Mouse (Mus musculus) granulocyte monocyte progenitor cell, adult 5-6 weeks (primary cell): Measurements from ENCODE around the gene Sag. TPM values are rescaled to one million over a fixed set of nuclear protein-coding genes. Genes with fewer than 3 reads are reported as not detected.
"Not testable (repeated sequence)": the region's sequence is repeated elsewhere in the genome, so short reads cannot be mapped to it uniquely, and the experiment has no call there.

Experiments
- ATAC-seq: replicated peaks from 2 replicates; pipeline ENCODE4 v1.8.0; 2016; ENCODE audit warnings: mild to moderate bottlenecking, moderate TSS enrichment, inconsistent platforms; ENCODE audit not compliant: poor library complexity, severe bottlenecking
- total RNA-seq, 2 experiments: library from RNA; stranded (forward) in 1 of 2; stranded (reverse) in 1 of 2; fragments of 200-712, 200-1000 nt in 1 of 2; fragments of >200 nt in 1 of 2; fragmentation: Nextera tagmentation in 1 of 2; gene quantifications; 2 replicates each; pipeline ENCODE4 v1.2.3; 2014 to 2017

Gene Sag
- total RNA-seq, 2 experiments from 2014 or later = 0.57 to 1.6 TPM

DNA sequence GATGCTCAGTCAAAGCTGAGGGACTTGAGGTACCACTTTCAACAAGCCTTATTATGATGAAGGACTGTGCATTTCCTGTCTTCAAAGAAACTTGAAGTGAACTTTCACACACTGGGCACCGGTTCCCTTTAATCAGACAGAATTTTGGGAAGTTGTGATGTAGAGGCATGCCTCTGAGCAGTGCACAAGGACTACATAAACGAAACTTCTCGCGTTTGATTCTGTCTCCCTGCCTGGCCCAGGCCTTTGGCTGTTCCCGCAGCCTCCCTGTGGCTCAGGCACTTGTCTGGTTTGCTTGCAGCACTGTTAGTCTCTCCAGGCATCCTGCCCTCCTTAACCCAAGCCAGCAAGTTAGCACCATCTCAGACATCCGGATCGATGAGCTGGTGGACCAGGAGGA is 10.2 kb downstream of the Sag start:
- ATAC-seq = peak; percentile 87

DNA sequence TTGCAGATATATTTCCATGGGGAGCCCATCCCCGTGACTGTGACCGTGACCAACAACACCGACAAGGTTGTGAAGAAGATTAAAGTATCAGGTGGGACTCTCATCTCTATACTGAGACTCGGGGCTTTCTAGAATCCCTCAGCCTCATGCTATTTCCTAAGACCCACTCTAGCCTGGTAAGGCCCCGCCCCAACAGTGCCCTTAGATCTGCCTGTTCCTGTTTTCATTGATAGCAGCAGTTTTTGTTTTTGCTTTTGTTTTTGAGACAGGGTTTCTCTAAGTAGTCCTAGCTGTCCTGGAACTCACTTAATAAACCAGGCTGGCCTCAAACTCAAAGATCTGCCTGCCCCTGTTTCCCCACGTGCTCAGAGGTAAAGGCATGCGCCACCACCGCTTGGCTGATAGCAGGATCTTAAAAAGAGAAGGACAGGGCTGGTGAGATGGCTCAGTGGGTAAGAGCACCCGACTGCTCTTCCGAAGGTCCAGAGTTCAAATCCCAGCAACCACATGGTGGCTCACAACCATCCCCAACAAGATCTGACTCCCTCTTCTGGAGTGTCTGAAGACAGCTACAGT is 21.0 kb downstream of the Sag start:
- ATAC-seq = peak; percentile 46; the same call in 1 of the 2 replicates

DNA sequence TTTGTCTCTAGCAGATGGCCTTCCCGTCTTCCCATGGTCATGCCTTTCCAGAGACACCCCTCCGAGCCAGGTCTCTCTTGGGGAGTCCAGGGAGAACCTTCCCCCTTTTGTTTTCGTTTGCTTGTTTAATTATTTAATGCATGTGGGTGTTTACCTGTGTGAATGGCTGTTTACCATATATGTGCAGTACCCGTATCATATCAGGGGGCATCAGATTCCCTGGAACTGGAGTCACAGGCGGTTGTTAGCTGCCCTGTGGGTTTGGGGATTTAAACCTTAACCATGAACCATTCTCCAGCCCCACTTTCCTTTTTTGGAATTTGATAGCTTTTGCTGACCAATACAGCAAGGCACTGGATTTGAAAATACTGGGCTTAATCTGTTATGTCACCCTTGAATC is 21.8 kb downstream of the Sag start:
- no peak for ATAC-seq

DNA sequence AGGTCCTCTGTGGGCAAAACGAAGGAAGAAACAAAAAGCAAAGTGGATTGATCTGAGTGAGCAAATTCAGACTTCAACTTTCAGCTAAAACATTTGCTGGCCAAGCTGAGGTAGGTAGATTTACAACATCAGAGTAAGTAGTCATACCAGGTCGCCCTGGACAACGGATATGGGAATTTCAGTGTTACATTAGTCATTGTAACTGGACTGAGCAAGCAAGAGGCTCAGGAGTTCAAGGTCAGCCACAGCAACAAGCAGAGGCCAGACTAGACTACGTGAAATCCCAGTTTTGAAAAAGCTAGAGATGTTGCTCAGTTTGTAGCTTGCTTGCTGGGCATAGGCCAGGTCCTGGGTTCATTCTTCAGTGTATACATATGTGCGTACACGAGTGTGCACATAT is 22.5 kb downstream of the Sag start:
- no peak for ATAC-seq

GRCm38 (mm10) chr1:87826474-87826873 is 23.0 kb downstream of the Sag start:
- ATAC-seq = no peak

GRCm38 (mm10) chr1:87827476-87827875 is 24.0 kb downstream of the Sag start:
- ATAC-seq = not testable (repeated sequence)

DNA sequence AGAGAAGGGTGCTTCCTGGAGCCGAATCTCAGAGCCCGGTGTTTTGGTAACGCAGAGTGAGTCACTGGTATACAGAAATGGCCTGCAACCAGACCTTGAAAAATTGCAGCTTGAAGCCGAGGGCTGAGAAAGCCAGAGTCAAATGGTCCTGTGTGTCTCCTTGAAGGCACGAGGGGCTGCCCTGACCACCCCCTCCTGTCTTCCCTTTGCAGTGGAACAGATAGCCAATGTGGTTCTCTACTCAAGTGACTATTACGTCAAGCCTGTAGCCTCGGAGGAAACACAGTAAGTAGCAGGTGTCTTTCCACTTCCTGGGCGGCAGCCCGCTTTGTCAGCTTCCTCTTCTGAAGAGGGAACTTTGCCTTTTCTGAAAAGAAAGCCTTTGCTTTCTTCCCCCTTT is 24.7 kb downstream of the Sag start:
- ATAC-seq = peak; percentile 91

GRCm38 (mm10) chr1:87828926-87829580 is 25.6 kb downstream of the Sag start:
- no peak for ATAC-seq

GRCm38 (mm10) chr1:87829621-87830211 is 26.2 kb downstream of the Sag start:
- ATAC-seq = peak; percentile 54

DNA sequence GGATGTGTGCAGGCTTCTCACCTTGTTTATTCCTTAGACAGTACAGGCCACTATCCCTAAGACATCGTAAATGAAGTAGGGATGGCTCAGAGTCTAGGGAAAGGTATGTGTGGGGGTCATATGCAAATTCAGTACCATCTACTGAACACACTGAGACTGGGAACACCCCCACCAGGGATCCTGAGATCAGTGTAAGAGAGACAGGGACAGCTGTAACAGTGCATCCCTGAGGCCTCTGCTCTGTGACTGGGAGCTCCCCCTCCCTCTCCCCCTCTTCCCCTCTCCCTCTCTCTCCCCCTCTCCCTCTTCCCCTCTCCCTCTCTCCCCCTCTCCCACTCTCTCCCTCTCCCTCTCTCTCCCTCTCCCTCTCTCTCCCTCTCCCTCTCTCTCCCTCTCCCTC is 33.0 kb downstream of the Sag start:
- ATAC-seq = no peak

- ATAC-seq = no peak
Measured at GRCm38 (mm10) chr1:87837018-87837417, 33.5 kb downstream of the Sag start.

DNA sequence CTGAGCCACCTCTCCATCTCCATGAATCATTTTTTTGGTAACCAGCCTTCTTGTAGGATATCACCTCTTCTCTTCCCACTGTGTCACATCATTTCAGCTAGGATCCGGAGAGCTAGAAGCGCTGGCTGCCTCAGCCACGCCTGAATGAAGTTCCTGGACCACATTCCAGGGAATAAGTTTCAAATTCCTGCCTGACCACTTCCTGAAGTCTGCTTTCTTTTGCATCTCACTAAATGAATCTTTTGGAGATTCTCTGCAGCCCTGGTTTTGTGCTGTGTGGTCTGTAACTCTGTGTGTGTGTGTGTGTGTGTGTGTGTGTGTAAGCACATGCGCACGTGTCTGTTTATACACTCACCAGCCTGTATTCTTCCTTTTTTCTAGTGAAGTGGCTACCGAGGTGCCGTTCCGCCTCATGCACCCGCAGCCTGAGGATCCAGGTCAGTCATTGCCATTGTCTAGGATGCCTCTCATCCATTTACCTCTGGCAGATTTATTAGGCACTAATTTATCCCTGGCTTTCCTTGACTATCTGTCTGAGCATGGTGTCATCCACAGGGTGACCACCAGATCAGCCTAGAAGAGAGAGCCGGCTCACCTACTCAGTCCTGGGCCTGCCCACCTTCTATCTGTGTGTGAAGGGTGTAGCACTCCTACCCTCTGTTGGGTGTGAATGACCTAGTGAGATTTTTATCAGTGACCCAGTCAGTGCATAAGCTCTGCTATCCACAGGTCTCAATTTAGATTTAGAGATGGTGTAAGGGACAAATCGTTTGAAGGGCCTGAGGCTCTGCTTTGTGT is 37.1 kb downstream of the Sag start:
- ATAC-seq = no peak

- peak; percentile 28; the same call in 1 of the 2 replicates for ATAC-seq
Measured at GRCm38 (mm10) chr1:87846801-87847474, 43.5 kb downstream of the Sag start.

GRCm38 (mm10) chr1:87847475-87848168 is 44.1 kb downstream of the Sag start:
- ATAC-seq = no peak

DNA sequence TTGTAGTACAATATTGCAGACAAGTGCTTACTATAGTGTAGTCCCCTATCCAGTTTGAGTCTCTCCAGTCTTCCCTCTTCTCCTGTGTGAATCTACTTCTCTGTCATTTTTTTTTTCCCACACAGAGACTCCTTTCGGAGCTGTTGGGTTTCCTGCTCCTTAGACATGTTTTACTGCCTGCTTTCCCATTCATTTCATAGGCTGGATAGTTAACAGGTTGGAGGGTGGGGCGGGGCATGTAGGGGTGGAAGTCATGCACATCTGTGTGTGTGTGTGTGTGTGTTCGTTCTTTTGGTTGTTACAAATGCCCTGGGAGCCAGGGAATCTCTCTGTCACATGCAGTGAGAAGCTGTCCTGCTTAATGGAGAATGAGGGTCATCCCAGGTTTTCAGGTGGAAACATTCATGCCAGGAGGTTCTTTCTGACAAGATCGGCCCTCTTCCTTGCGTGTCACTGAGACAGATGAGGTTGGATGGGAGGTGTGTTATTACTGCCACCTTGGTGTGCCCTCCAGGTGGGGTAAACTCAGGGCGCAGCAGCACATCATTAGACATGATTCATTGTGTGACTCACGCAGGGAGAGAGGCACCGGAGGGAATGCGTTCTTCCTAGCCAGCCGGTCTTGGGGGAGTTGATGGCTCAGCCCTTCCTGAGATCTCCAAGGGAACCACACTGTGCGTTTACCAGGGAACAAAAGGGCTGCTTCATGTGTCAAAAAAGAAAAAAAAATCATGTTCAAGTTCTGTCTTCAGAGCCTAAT is 44.9 kb downstream of the Sag start:
- ATAC-seq = no peak

DNA sequence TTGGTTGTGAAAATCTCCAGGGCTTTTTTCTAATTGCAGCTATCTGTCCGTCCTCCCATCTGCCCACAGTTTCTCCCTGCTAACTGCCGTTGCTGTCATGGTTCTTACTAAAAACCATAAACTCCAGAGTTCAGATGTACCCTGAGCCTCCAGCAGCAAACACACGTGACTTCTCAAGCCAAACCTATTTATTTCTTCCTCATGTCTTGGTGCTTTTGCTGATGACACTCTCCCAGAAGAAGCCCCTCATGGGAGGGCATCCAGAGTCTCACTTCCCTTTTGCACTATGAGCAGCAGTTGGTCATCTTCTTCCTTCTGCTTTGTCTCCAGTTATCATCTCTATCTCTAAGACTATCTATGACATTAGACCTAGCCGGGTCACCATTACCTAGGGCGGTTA is 45.8 kb downstream of the Sag start:
- peak; percentile 77 for ATAC-seq

DNA sequence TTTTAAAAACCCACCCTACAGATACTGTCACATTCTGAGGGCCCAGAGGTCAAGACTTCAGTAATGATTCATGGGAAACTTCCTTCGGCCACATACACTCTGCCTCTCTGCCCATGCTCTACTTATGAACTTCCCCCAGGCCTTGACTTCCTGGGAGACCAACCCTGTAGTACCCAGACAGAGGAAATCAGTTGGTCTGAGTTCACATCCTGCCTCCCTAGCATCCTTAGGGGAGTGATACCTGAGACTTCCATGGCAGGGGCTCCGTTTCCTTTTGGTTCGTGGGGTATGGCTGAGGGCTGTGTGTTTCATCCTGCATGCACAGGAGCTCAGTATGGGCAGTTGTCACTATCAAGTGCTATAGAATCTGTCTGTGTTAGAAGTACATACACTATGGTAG is 47.9 kb downstream of the Sag start:
- no peak for ATAC-seq

DNA sequence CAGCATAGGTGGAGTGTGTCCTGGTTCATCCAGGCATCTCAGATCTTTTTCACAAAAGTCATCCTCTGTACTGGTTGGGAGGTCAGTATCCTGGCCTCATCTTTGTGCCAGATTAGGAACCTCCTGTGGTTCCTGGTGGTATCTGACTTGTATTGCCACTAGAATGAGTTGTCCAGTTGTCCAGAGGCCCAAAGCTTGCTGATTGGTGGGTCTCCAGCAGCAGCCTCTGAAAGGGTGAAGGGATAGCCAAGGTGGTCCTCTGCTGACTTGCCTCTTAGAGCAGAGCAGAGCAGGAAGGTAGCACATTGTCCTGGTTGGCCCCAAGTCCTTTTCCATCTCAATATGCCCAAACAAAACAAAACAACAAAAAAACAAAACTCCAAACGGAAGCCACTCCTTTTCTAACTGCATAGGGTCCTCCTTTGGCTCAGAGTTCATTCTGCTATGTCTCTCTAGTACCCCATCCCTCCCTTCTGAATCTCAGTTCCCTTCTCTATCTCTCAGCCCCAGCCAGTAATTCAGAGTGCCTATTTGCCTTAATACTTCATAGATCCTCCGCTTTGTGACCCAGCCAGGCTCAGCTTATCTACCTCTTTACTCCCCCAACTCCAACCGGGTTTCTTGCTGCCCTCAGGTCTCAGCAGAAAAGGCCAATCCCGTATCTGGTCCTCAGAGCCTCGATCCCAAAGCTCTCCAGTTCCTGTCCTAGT is 48.8 kb downstream of the Sag start:
- no peak for ATAC-seq
